Mouse (Mus musculus): ENCODE results near the gene AI661453. TPM values are rescaled to one million over a fixed set of nuclear protein-coding genes. Genes with fewer than 3 reads are reported as not detected.

AI661453 gene
- total and polyA plus RNA-seq, 3 experiments = not detected

DNA sequence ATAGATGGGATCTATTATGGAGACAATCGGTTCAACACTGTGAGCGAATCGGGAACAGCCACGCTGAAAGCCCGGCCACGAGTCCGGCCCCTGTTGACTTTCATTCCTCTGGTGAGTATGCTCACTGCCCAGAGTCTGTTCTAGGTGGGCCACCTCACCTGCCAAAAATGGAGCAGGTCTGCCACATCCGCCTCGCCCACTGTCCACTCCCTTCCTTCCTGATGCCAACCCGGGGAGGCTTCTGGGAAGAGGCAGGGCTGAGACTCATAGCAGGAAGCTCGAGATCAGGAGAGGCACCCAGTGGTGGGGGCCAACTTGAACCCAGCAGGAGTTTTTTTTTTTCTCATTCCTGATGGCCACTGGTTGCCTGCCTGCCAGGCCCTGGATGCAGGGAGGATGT, 10.1 kb downstream of the AI661453 start:
- TF ChIP-seq ZMIZ1 (IDR thresholded peaks at IDR 0.05; ENCODE audit: low read depth, low read length) (no peak), UBTF (IDR thresholded peaks at IDR 0.05; ENCODE audit: borderline replicate concordance, insufficient read depth, low read depth, low read length) (no peak), HCFC1 (IDR thresholded peaks at IDR 0.05; ENCODE audit: low read depth, low read length) (no peak), POLR2AphosphoS5 (IDR thresholded peaks at IDR 0.05; ENCODE audit: borderline replicate concordance, low read depth, low read length) (no peak), E2F4 (IDR thresholded peaks at IDR 0.05; ENCODE audit: borderline replicate concordance, low read depth, low read length) (no peak), TAL1 (IDR thresholded peaks at IDR 0.05; ENCODE audit: low read length) (no peak), USF2 (IDR thresholded peaks at IDR 0.05; ENCODE audit: borderline replicate concordance in 1 of 2, insufficient read depth in 1 of 2, low read depth in 1 of 2, low read length in 2 of 2) (no peak), MAFK (IDR thresholded peaks at IDR 0.05; ENCODE audit: borderline replicate concordance, low read depth, low read length) (no peak), KAT2A (conservative IDR thresholded peaks at IDR 0.05; ENCODE audit: low read depth, low read length) (no peak), SIN3A (IDR thresholded peaks at IDR 0.05; ENCODE audit: low read length) (no peak), SMC3 (IDR thresholded peaks at IDR 0.05; ENCODE audit: low read depth, low read length) (no peak), EP300 (IDR thresholded peaks at IDR 0.05; ENCODE audit: low read depth in 1 of 2, low read length in 2 of 2) (no peak), CHD1 (IDR thresholded peaks at IDR 0.05; ENCODE audit: low read depth, low read length) (no peak), ZC3H11A (IDR thresholded peaks at IDR 0.05; ENCODE audit: low read depth, low read length) (no peak), POLR2A (IDR thresholded peaks at IDR 0.05; ENCODE audit: control insufficient read depth in 1 of 2, insufficient read depth in 1 of 2, low read depth in 1 of 2, low read length in 2 of 2, poor library complexity in 1 of 2) (no peak), NELFE (IDR thresholded peaks at IDR 0.05; ENCODE audit: low read depth, low read length) (no peak), MXI1 (IDR thresholded peaks at IDR 0.05; ENCODE audit: low read depth, low read length) (no peak)
- Histone ChIP-seq H3K4me1 (ENCODE audit: control insufficient read depth in 1 of 2, insufficient read depth in 2 of 2, low read length in 2 of 2) (no peaks in the 10 kb centered on the region), H3K79me2 (ENCODE audit: control insufficient read depth, insufficient read depth, low read length, poor library complexity) (no peaks in the 10 kb centered on the region), H3K36me3 (ENCODE audit: control insufficient read depth in 1 of 2, insufficient read depth in 2 of 2, low read length in 2 of 2) (no peaks in the 10 kb centered on the region), H3K4me3 (ENCODE audit: control insufficient read depth in 1 of 2, insufficient read depth in 1 of 2, low read depth in 2 of 2, low read length in 2 of 2) (no peak overlapping the region), H3K27me3 (ENCODE audit: control insufficient read depth in 1 of 2, insufficient read depth in 2 of 2, low read length in 2 of 2) (no peaks in the 10 kb centered on the region; a peak in 1 of 4 replicates), H3K27ac (ENCODE audit: control insufficient read depth, low read depth, low read length) (no peak overlapping the region), H3K9me3 (replicated peaks; ENCODE audit: insufficient read depth, low read length) (no peaks in the 10 kb centered on the region), H3K9ac (ENCODE audit: control insufficient read depth, low read depth, low read length, poor library complexity, severe bottlenecking) (no peak overlapping the region)
- no peak for DNase-seq (ENCODE audit: low read depth, low spot score)

DNA sequence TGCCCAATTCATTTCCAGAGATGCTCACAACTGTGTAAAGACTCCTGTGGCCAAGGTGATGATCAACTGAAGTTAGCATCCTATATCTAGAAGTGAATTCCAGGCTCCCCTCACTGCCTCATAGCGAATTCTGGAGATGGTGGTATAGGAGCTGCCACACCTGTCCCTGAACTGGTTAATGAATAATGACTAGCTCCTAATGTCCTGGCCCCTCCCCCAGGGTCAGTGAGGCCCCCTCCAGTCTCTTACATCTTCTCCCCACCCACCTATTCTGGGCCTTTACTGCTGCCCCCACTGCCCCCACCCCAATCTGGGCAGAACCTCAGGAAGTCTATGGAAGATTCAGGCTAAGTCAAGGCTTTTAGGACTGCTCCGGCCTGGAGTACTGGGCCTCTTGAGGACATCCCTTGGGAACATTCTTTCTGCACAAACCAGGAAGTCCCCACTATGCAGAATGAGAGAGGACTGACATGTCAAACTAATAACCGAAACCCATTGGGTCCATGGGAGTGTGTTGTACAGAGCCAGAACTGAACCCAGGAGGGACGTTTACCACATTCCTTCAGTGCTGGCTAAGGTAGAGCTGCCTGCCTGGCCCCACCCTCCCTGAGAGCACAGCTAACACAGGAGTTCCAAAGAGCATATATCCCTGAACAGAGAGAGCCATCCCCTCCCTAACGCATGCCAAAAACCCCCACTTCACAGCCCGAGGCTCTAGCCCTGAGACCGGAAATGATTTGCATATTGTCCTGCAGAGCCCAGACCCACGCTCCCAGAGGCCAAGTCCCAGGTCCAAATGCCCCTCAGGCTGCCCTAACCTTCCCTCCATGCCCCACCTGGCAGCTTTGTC, 12.3 kb downstream of the AI661453 start:
- Histone ChIP-seq H3K4me3 (ENCODE audit: control insufficient read depth in 1 of 2, insufficient read depth in 1 of 2, low read depth in 2 of 2, low read length in 2 of 2) (no peak overlapping the region), H3K36me3 (ENCODE audit: control insufficient read depth in 1 of 2, insufficient read depth in 2 of 2, low read length in 2 of 2) (no peaks in the 10 kb centered on the region; a peak in 1 of 4 replicates), H3K4me1 (ENCODE audit: control insufficient read depth in 1 of 2, insufficient read depth in 2 of 2, low read length in 2 of 2) (peaks cover 0 to 9% of the 10 kb centered on the region in 2 experiments; a peak in 2 of 4 replicates), H3K9ac (ENCODE audit: control insufficient read depth, low read depth, low read length, poor library complexity, severe bottlenecking) (no peak overlapping the region), H3K27me3 (ENCODE audit: control insufficient read depth in 1 of 2, insufficient read depth in 2 of 2, low read length in 2 of 2) (no peaks in the 10 kb centered on the region; a peak in 1 of 4 replicates), H3K27ac (ENCODE audit: control insufficient read depth, low read depth, low read length) (no peak overlapping the region), H3K79me2 (ENCODE audit: control insufficient read depth, insufficient read depth, low read length, poor library complexity) (no peaks in the 10 kb centered on the region), H3K9me3 (replicated peaks; ENCODE audit: insufficient read depth, low read length) (no peaks in the 10 kb centered on the region)
- no peak for DNase-seq (ENCODE audit: low read depth, low spot score)
- TF ChIP-seq ZMIZ1 (IDR thresholded peaks at IDR 0.05; ENCODE audit: low read depth, low read length) (no peak), NRF1 (IDR thresholded peaks at IDR 0.05; ENCODE audit: insufficient read depth, low read depth, low read length, poor library complexity, severe bottlenecking) (no peak), GABPA (IDR thresholded peaks at IDR 0.05; ENCODE audit: low read depth, low read length) (no peak), MAFK (IDR thresholded peaks at IDR 0.05; ENCODE audit: borderline replicate concordance, low read depth, low read length) (no peak), GATA1 (IDR thresholded peaks at IDR 0.05; ENCODE audit: low read depth, low read length) (no peak), CHD2 (IDR thresholded peaks at IDR 0.05; ENCODE audit: low read length) (no peak), POLR2AphosphoS2 (IDR thresholded peaks at IDR 0.05; ENCODE audit: low read length) (no peak), RAD21 (IDR thresholded peaks at IDR 0.05; ENCODE audit: low read depth, low read length) (no peak), TBP (IDR thresholded peaks at IDR 0.05; ENCODE audit: low read depth, low read length) (no peak), UBTF (IDR thresholded peaks at IDR 0.05; ENCODE audit: borderline replicate concordance, insufficient read depth, low read depth, low read length) (no peak), USF1 (IDR thresholded peaks at IDR 0.05; ENCODE audit: low read depth, low read length) (no peak), POLR2A (IDR thresholded peaks at IDR 0.05; ENCODE audit: control insufficient read depth in 1 of 2, insufficient read depth in 1 of 2, low read depth in 1 of 2, low read length in 2 of 2, poor library complexity in 1 of 2) (no peak), NELFE (IDR thresholded peaks at IDR 0.05; ENCODE audit: low read depth, low read length) (no peak), ZNF384 (IDR thresholded peaks at IDR 0.05; ENCODE audit: low read depth, low read length) (no peak), USF2 (IDR thresholded peaks at IDR 0.05; ENCODE audit: borderline replicate concordance in 1 of 2, insufficient read depth in 1 of 2, low read depth in 1 of 2, low read length in 2 of 2) (no peak), MXI1 (IDR thresholded peaks at IDR 0.05; ENCODE audit: low read depth, low read length) (no peak), SMC3 (IDR thresholded peaks at IDR 0.05; ENCODE audit: low read depth, low read length) (no peak), KAT2A (conservative IDR thresholded peaks at IDR 0.05; ENCODE audit: low read depth, low read length) (no peak), CTCF (IDR thresholded peaks at IDR 0.05 in 2 of 3, conservative IDR thresholded peaks at IDR 0.05 in 1 of 3; ENCODE audit: control insufficient read depth in 1 of 3, insufficient read depth in 1 of 3, low read depth in 2 of 3, low read length in 3 of 3, poor library complexity in 1 of 3, severe bottlenecking in 1 of 3) (no peak)
